Mouse (Mus musculus): ENCODE data around the gene Cyp4f37. TPM values are rescaled to one million over a fixed set of nuclear protein-coding genes. Genes with fewer than 3 reads are reported as not detected.
A peak's percentile ranks its signal among the peaks of the same experiment; 100 is the strongest.

Gene Cyp4f37
- polyA plus RNA-seq, 1 experiment from 2014 or later, result 1.6 TPM

GRCm38 (mm10) chr17:32634972-32635314 lies 13.8 kb downstream of the Cyp4f37 start:
- ATAC-seq (peak; percentile 57), DNase-seq (ENCODE audit: low read depth, low spot score) (no peak)
- in situ Hi-C loops (cut with MboI; ENCODE audit: low pct_unique_long_range_greater_than_20kb), result no loop called here
- ChIA-PET POLR2A (no interaction called here), CTCF (no interaction called here)
- TF ChIP-seq CTCF (IDR thresholded peaks at IDR 0.05), result peak; percentile 96
- H3K27me3 ChIP-seq, result peaks cover 17% of the 10 kb centered on the region

GRCm38 (mm10) chr17:32636341-32636740 lies 15.2 kb downstream of the Cyp4f37 start:
- in situ Hi-C loops (cut with MboI; ENCODE audit: low pct_unique_long_range_greater_than_20kb), result no loop called here
- H3K27me3 ChIP-seq, result peaks cover 17% of the 10 kb centered on the region
- TF ChIP-seq CTCF (IDR thresholded peaks at IDR 0.05), result no peak
- CTCF ChIA-PET, result interaction anchor here (2.2 kb wide), 1 partner anchor 44 kb away, joined by 5 read pairs; no protein-coding TSS in a partner anchor
- POLR2A ChIA-PET, result no interaction called here
- DNase-seq (ENCODE audit: low read depth, low spot score) (no peak), ATAC-seq (no peak)

- in situ Hi-C loops (cut with MboI; ENCODE audit: low pct_unique_long_range_greater_than_20kb), result no loop called here
- TF ChIP-seq CTCF (IDR thresholded peaks at IDR 0.05), result no peak
- DNase-seq (ENCODE audit: low read depth, low spot score) (no peak), ATAC-seq (no peak)
- H3K27me3 ChIP-seq, result peaks cover 12% of the 10 kb centered on the region
- POLR2A ChIA-PET, result no interaction called here
- CTCF ChIA-PET, result interaction anchor here (2.2 kb wide), 1 partner anchor 43 kb away, joined by 5 read pairs; no protein-coding TSS in a partner anchor
These were observed 16.0 kb downstream of the Cyp4f37 start for GRCm38 (mm10) chr17:32637151-32637550.

DNA sequence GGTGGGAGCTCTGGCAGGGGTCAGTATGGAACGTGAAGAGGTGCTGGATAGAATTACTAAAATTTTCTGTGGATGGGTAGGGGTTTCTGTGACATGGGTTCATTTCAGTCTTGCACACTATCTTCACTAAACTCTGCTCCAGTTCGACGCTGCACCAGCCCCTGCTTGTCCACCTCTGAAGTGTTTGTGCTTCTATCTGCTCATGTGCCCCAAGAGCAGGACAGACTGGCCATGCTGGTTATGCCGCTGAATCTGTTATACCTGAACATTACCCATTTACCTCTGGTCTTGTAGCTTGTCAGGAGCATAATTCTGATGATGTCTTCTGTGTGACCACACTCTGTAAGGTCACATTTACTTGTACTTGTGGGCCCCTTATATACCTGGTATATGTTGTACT lies 25.5 kb downstream of the Cyp4f37 start:
- H3K27me3 ChIP-seq, result peaks cover 26% of the 10 kb centered on the region
- DNase-seq (ENCODE audit: low read depth, low spot score), result no peak
- POLR2A ChIA-PET, result no interaction called here
- no peak for ATAC-seq
- CTCF ChIA-PET, result no interaction called here
- in situ Hi-C loops (cut with MboI; ENCODE audit: low pct_unique_long_range_greater_than_20kb), result no loop called here
- TF ChIP-seq CTCF (IDR thresholded peaks at IDR 0.05), result no peak

DNA sequence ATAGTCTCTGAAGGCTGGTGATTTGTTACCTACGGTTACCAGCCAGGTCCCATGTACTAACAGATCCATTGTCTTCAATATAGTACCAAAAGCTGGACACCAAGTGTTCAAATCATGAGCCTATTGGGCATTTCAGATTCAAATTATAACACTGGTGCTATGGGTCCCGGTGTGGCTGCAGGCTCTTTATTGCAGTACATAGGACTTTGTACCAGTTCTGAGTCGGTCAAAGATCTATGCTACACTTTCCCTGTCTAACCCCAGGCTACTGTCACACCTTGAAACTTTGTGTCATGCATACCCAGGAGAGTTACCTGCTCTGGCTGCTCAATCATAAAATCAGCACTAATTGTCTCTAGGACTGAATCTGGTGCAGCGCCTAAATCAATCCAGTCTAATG lies 32.8 kb downstream of the Cyp4f37 start:
- no peak for DNase-seq (ENCODE audit: low read depth, low spot score)
- no peak for TF ChIP-seq CTCF (IDR thresholded peaks at IDR 0.05)
- ChIA-PET CTCF (interaction anchor here (1.7 kb wide), 1 partner anchor 27 kb away, joined by 7 read pairs; no protein-coding TSS in a partner anchor), POLR2A (no interaction called here)
- ATAC-seq, result no peak
- peaks cover 16% of the 10 kb centered on the region for H3K27me3 ChIP-seq
- in situ Hi-C loops (cut with MboI; ENCODE audit: low pct_unique_long_range_greater_than_20kb), result no loop called here

- in situ Hi-C loops (cut with MboI; ENCODE audit: low pct_unique_long_range_greater_than_20kb), result no loop called here
- H3K27me3 ChIP-seq, result peaks cover 12% of the 10 kb centered on the region
- no peak for TF ChIP-seq CTCF (IDR thresholded peaks at IDR 0.05)
- CTCF ChIA-PET, result interaction anchor here (0.9 kb wide), 1 partner anchor 23 kb away, joined by 3 read pairs; no protein-coding TSS in a partner anchor
- no peak for DNase-seq (ENCODE audit: low read depth, low spot score)
- POLR2A ChIA-PET, result no interaction called here
- ATAC-seq, result no peak
These were observed 35.9 kb downstream of the Cyp4f37 start for GRCm38 (mm10) chr17:32657041-32657440.

DNA sequence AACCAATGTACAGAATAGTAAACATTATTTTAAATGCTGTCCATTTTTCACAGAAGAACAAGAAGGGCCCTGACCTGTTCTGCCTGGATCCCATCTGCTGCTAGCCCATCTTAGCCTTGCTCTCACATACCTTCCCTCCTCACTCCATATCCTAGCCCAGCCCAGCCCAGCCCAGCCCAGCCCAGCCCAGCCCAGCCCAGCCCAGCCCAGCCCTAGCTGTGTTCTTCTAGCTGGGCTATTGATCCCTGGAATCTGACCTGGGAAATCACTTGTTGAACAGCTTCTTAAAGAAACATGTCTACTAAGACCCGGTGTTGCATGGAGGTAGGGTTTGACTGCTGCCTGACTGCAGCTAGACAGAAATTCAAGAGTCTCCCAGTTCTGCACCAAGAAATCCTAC lies 37.1 kb downstream of the Cyp4f37 start:
- ATAC-seq (no peak), DNase-seq (ENCODE audit: low read depth, low spot score) (no peak)
- ChIA-PET POLR2A (interaction anchor here (1.0 kb wide), 1 partner anchor 155 kb away, joined by 3 read pairs; no protein-coding TSS in a partner anchor), CTCF (no interaction called here)
- H3K27me3 ChIP-seq, result peaks cover 12% of the 10 kb centered on the region
- TF ChIP-seq CTCF (IDR thresholded peaks at IDR 0.05), result no peak
- in situ Hi-C loops (cut with MboI; ENCODE audit: low pct_unique_long_range_greater_than_20kb), result no loop called here

GRCm38 (mm10) chr17:32658712-32659111 lies 37.6 kb downstream of the Cyp4f37 start, which contains the start of gene Cyp4f40:
TSS of gene Cyp4f40 (plus strand) at chr17:32658900.
- POLR2A ChIA-PET, result interaction anchor here (1.0 kb wide), 1 partner anchor 155 kb away, joined by 3 read pairs; no protein-coding TSS in a partner anchor
- no peak for DNase-seq (ENCODE audit: low read depth, low spot score)
- peaks cover 12% of the 10 kb centered on the region for H3K27me3 ChIP-seq
- no peak for ATAC-seq
- CTCF ChIA-PET, result interaction anchor here (0.8 to 0.9 kb wide), 2 partner anchors 19 to 22 kb away, joined by 3 read pairs; no protein-coding TSS in a partner anchor
- in situ Hi-C loops (cut with MboI; ENCODE audit: low pct_unique_long_range_greater_than_20kb), result no loop called here
- TF ChIP-seq CTCF (IDR thresholded peaks at IDR 0.05), result no peak

- no peak for TF ChIP-seq CTCF (IDR thresholded peaks at IDR 0.05)
- DNase-seq (ENCODE audit: low read depth, low spot score) (no peak), ATAC-seq (no peak)
- ChIA-PET POLR2A (no interaction called here), CTCF (no interaction called here)
- peaks cover 35% of the 10 kb centered on the region for H3K27me3 ChIP-seq
- in situ Hi-C loops (cut with MboI; ENCODE audit: low pct_unique_long_range_greater_than_20kb), result no loop called here
These were observed 52.9 kb downstream of the Cyp4f37 start for GRCm38 (mm10) chr17:32673976-32674375.

GRCm38 (mm10) chr17:32676040-32676635 lies 55.0 kb downstream of the Cyp4f37 start:
- H3K27me3 ChIP-seq, result peaks cover 34% of the 10 kb centered on the region
- no peak for TF ChIP-seq CTCF (IDR thresholded peaks at IDR 0.05)
- DNase-seq (ENCODE audit: low read depth, low spot score), result no peak
- ChIA-PET CTCF (no interaction called here), POLR2A (no interaction called here)
- no peak for ATAC-seq
- in situ Hi-C loops (cut with MboI; ENCODE audit: low pct_unique_long_range_greater_than_20kb), result no loop called here

GRCm38 (mm10) chr17:32680404-32680803 lies 59.3 kb downstream of the Cyp4f37 start:
- ChIA-PET POLR2A (interaction anchor here (0.7 kb wide), 1 partner anchor 138 kb away, joined by 3 read pairs; no protein-coding TSS in a partner anchor), CTCF (interaction anchor here (0.8 to 1.8 kb wide), 13 partner anchors 9 to 158 kb away, joined by 3 to 7 read pairs (median 3); partner anchors contain the start of gene Cyp4f40)
- no peak for ATAC-seq
- H3K27me3 ChIP-seq, result peaks cover 19% of the 10 kb centered on the region
- TF ChIP-seq CTCF (IDR thresholded peaks at IDR 0.05), result peak; percentile 74
- in situ Hi-C loops (cut with MboI; ENCODE audit: low pct_unique_long_range_greater_than_20kb), result loop anchor here (5.0 kb wide), 1 partner anchor 153 kb away; no protein-coding TSS in a partner anchor
- DNase-seq (ENCODE audit: low read depth, low spot score), result no peak
